Mouse (Mus musculus) megakaryocyte, embryonic 14.5 days (primary cell): ENCODE measurements around the gene S100a3. TPM values are rescaled to one million over a fixed set of nuclear protein-coding genes. Genes with fewer than 3 reads are reported as not detected.

Source experiments
- H3K27me3 ChIP-seq: replicated peaks from 2 replicates; pipeline ENCODE3; 2012; ENCODE audit warnings: inconsistent platforms
- H3K36me3 ChIP-seq: replicated peaks from 2 replicates; pipeline ENCODE3; 2012; ENCODE audit warnings: low read length, inconsistent platforms, mixed read lengths
- H3K4me1 ChIP-seq: 2 replicates; pipeline ENCODE4 v1.6.1; 2012; ENCODE audit warnings: inconsistent platforms
- H3K4me3 ChIP-seq: replicated peaks from 2 replicates; pipeline ENCODE3; 2012; ENCODE audit warnings: moderate library complexity, mild to moderate bottlenecking, inconsistent platforms
- H3K9me3 ChIP-seq: 2 replicates; pipeline ENCODE4 v1.6.1; 2012; ENCODE audit warnings: inconsistent platforms
- FLI1 ChIP-seq: IDR thresholded peaks from 2 replicates; pipeline ENCODE4 v1.6.1; 2012; ENCODE audit warnings: low read length, inconsistent platforms, mixed read lengths
- GATA1 ChIP-seq: IDR thresholded peaks from 3 replicates; pipeline ENCODE4 v1.6.1; 2012; ENCODE audit warnings: mixed read lengths, low read length, inconsistent platforms, borderline replicate concordance
- polyA plus RNA-seq: library from polyadenylated mRNA; stranded (reverse); fragments of >175 nt; gene quantifications from 2 replicates; pipeline ENCODE4 v1.2.3, GENCODE M21; 2012; ENCODE audit warnings: low replicate concordance; ENCODE audit not compliant: insufficient read depth

Gene S100a3
- polyA plus RNA-seq, result not detected in 2 replicates

GRCm38 (mm10) chr3:90560008-90560628, at the start of gene S100a3:
TSS of gene S100a3 (plus strand) at chr3:90560578.
- Histone ChIP-seq H3K36me3 (no peaks in the 10 kb centered on the region), H3K9me3 (peaks cover 3% of the 10 kb centered on the region; the same call in 1 of the 2 replicates), H3K4me3 (no peak within 1 kb of the TSS), H3K27me3 (peaks cover 16% of the 10 kb centered on the region), H3K4me1 (no peaks in the 10 kb centered on the region)
- TF ChIP-seq FLI1 (no peak), GATA1 (no peak)

- no peaks in the 10 kb centered on the region for H3K9me3 ChIP-seq
- no peak for TF ChIP-seq GATA1
- no peak for TF ChIP-seq FLI1
- H3K4me3 ChIP-seq, result no peak overlapping the region
- peaks cover 68% of the 10 kb centered on the region for H3K4me1 ChIP-seq
- H3K36me3 ChIP-seq, result peaks cover 34% of the 10 kb centered on the region
- H3K27me3 ChIP-seq, result no peaks in the 10 kb centered on the region
Observed at GRCm38 (mm10) chr3:90512276-90512675, 48.1 kb upstream of the S100a3 start.

GRCm38 (mm10) chr3:90512948-90513642, 47.3 kb upstream of the S100a3 start:
- Histone ChIP-seq H3K4me3 (peak overlapping the region; percentile 97), H3K27me3 (no peaks in the 10 kb centered on the region), H3K4me1 (peaks cover 68% of the 10 kb centered on the region), H3K36me3 (peaks cover 38% of the 10 kb centered on the region), H3K9me3 (no peaks in the 10 kb centered on the region)
- TF ChIP-seq FLI1, result no peak
- no peak for TF ChIP-seq GATA1

- Histone ChIP-seq H3K4me1 (peaks cover 67% of the 10 kb centered on the region), H3K27me3 (no peaks in the 10 kb centered on the region), H3K4me3 (peak within 1 kb of the TSS; percentile 97), H3K9me3 (no peaks in the 10 kb centered on the region), H3K36me3 (peaks cover 43% of the 10 kb centered on the region)
- no peak for TF ChIP-seq GATA1
- TF ChIP-seq FLI1, result no peak
Observed at GRCm38 (mm10) chr3:90513796-90514590, 46.4 kb upstream of the S100a3 start, which contains the start of the genes S100a1 and S100a13. TSS of gene S100a1 (minus strand) at chr3:90514392. TSS of gene S100a13 (plus strand) at chr3:90514435.

GRCm38 (mm10) chr3:90514691-90515090, 45.7 kb upstream of the S100a3 start:
- Histone ChIP-seq H3K27me3 (no peaks in the 10 kb centered on the region), H3K4me3 (peak overlapping the region; percentile 97)
- TF ChIP-seq FLI1 (no peak), GATA1 (no peak)

GRCm38 (mm10) chr3:90515242-90515641, 45.1 kb upstream of the S100a3 start:
- peak overlapping the region; percentile 97 for H3K4me3 ChIP-seq
- peaks cover 51% of the 10 kb centered on the region for H3K36me3 ChIP-seq
- peaks cover 67% of the 10 kb centered on the region for H3K4me1 ChIP-seq
- TF ChIP-seq FLI1, result no peak
- no peak for TF ChIP-seq GATA1
- H3K27me3 ChIP-seq, result no peaks in the 10 kb centered on the region
- no peaks in the 10 kb centered on the region for H3K9me3 ChIP-seq

More at GRCm38 (mm10) chr3:90514691-90515090, 45.7 kb upstream of the S100a3 start:
- Histone ChIP-seq H3K9me3 (no peaks in the 10 kb centered on the region), H3K36me3 (peaks cover 47% of the 10 kb centered on the region), H3K4me1 (peaks cover 67% of the 10 kb centered on the region)

GRCm38 (mm10) chr3:90515789-90516188, 44.6 kb upstream of the S100a3 start:
- peaks cover 64% of the 10 kb centered on the region for H3K4me1 ChIP-seq
- TF ChIP-seq GATA1 (no peak), FLI1 (no peak)
- H3K27me3 ChIP-seq, result no peaks in the 10 kb centered on the region
- H3K9me3 ChIP-seq, result no peaks in the 10 kb centered on the region
- H3K36me3 ChIP-seq, result peaks cover 54% of the 10 kb centered on the region
- H3K4me3 ChIP-seq, result peak overlapping the region; percentile 97

GRCm38 (mm10) chr3:90517711-90518110, 42.7 kb upstream of the S100a3 start:
- Histone ChIP-seq H3K4me3 (no peak overlapping the region), H3K4me1 (peaks cover 49% of the 10 kb centered on the region), H3K27me3 (no peaks in the 10 kb centered on the region), H3K36me3 (peaks cover 46% of the 10 kb centered on the region), H3K9me3 (no peaks in the 10 kb centered on the region)
- TF ChIP-seq FLI1 (no peak), GATA1 (no peak)

- H3K36me3 ChIP-seq, result peaks cover 32% of the 10 kb centered on the region
Observed at GRCm38 (mm10) chr3:90525421-90525820, 35.0 kb upstream of the S100a3 start.

More at GRCm38 (mm10) chr3:90525421-90525820, 35.0 kb upstream of the S100a3 start:
- TF ChIP-seq FLI1, result no peak
- no peak for TF ChIP-seq GATA1
- Histone ChIP-seq H3K4me3 (no peak overlapping the region), H3K4me1 (no peaks in the 10 kb centered on the region), H3K27me3 (peaks cover 24% of the 10 kb centered on the region), H3K9me3 (no peaks in the 10 kb centered on the region)
